Mouse (Mus musculus): ENCODE data around the gene Smco2. TPM values are rescaled to one million over a fixed set of nuclear protein-coding genes. Genes with fewer than 3 reads are reported as not detected.

Smco2 gene
- not detected in 3 replicates for total RNA-seq (2017)

DNA sequence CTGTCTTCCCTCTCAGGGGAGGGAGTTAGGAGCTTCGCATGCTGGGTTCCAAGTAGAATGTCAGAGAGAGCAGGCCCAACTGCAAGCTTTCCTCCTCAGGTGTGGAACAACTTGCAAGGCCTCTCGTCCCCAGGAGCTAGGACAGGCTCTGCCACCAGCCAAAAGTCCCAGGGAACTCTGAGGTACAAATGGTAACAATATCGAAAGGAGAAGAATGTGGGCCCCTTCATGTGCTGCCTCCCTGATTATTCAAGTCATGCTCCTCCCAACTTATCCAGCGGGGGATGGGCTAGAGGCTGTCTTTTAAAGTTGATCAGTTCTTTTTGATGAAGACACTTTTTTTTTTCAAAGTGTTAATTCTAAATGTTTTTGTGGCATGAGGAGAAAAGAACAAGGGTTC is at the start of gene Smco2:
TSS of gene Smco2 (plus strand) at position 55 of the 400 bp plus-strand sequence.
- ATAC-seq (replicated peaks; ENCODE audit: insufficient number of reproducible peaks, low FRiP score, low TSS enrichment, poor library complexity, severe bottlenecking), result no peak

DNA sequence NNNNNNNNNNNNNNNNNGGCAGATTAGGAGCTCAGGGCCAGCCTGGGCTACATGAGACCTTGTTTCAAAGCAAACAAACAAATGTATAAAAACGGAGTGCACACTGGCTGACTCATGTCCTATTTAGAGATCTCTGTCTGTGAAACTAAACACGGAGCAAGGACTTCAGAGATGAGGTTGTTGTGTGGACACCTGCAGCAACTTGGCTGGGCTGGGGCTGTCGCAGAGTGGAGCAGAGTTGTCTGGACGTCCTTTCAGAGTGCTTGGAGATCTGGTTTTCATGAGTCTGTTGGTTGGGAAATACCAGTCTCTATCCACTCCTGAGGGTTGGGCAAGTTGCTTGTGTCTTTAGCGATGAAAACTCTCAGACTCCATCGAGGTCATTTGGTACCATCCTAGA is 39.9 kb upstream of the Smco2 start:
- ATAC-seq (replicated peaks; ENCODE audit: insufficient number of reproducible peaks, low FRiP score, low TSS enrichment, poor library complexity, severe bottlenecking), result no peak

DNA sequence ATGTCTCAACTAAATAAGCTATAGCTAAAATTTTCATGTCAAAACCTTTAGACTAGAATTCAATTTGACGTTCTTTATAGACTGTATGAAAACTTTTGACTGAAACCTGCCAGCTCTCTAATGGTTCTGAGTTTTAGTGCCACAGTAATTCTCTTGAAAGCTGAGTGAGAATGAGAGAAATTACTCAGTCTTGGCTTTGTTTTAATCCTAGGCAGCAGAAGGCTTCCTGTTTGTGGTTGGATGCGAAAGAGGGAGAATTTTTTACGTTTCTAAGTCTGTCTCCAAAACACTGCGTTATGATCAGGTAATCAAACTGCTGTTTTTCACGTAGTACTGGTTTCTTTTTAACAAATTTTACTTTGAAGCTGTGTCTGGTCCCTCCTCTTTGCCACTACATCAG is 36.9 kb upstream of the Smco2 start:
- ATAC-seq (replicated peaks; ENCODE audit: insufficient number of reproducible peaks, low FRiP score, low TSS enrichment, poor library complexity, severe bottlenecking), result no peak

DNA sequence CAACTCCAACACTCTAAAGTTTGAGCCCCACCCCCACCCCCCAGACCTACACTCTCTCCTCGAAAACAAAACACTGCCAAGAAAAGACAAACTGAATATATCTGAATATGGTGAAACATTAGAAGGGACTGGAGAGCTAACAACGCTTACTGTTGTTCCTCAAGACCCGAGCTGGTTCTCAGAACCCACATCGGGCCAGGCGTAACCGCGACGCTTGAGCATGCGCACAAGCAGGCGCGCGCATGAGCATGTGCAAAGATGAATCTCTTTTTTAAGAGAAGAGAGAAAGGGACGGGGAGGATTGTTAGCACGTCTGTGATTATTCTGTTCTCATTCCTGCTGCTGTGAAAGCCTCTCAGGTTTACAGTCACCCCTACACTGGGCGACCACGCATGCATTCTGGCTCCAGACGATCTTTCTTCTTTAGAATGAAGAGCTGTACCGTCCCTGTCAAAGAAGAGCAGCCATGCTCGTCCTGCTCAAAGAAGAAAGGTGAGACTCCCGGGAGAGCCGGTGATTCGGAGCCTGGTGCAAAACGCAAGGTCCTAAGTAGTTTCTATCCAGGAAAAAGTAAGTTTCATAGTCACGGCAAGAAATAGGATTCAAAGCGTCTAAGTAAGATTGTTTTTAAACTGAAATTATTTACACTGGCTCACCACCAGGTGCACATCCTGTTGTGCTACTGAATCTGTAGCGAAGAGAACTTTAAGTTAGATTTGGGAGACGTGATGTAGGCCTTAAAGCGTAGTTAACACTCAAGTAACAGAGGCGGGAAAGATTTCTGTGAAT is 29.5 kb upstream of the Smco2 start:
- no peak for ATAC-seq (replicated peaks; ENCODE audit: insufficient number of reproducible peaks, low FRiP score, low TSS enrichment, poor library complexity, severe bottlenecking)

DNA sequence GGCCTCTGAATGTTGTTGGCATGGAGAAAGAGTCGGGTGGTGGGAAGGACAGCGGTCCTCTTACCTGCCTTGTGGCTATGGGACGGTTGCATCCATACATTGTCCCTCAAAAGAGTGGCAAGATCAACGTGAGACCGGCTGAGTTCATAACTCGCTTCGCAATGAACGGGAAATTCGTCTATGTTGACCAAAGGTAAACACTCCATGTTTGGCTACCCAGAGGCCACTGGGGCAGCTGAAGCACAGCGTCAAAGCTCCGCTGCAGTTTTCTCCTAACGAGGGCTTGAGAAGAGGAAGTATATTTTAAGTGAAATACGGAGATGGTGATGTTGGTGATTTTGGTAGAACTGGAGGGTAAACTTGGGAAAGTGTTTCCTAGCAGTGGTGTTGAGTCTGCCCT is 27.9 kb upstream of the Smco2 start:
- no peak for ATAC-seq (replicated peaks; ENCODE audit: insufficient number of reproducible peaks, low FRiP score, low TSS enrichment, poor library complexity, severe bottlenecking)

DNA sequence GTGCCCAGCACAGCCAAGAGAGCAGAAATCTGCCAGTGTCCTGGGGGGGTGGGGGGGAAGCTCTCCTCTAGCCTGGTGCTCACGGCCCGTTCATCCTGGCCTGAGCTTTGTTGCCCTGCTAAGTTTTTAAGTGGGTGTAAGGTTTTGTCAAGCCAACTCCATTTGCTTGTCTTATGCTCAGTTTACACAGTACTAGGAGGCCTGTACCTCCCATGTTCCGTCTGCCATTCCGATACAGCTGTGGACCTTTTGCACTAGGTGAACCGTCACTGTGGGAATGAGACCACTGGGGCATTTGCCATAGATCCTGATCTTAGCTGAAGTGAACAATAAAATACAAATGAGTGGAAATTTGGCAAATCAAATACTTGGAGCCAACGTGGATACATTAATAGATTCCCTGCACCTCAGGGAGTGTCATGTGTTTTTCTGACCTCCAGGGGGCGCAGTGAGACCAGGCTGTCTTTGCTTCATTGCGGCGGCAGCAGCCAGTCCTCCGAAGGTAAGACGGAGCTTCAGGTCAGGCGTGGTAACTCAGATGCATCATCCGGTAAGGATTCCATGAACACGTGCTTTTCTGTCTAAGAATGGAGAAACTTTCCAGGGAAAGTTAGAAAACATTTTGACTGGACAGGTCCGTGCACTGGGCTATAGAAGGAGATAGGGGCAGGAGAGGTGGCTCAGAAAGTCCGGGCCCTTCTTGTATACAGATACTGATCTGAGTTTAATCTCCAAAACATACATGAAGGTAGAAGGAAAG is 25.0 kb upstream of the Smco2 start:
- ATAC-seq (replicated peaks; ENCODE audit: insufficient number of reproducible peaks, low FRiP score, low TSS enrichment, poor library complexity, severe bottlenecking), result peak; percentile 77

DNA sequence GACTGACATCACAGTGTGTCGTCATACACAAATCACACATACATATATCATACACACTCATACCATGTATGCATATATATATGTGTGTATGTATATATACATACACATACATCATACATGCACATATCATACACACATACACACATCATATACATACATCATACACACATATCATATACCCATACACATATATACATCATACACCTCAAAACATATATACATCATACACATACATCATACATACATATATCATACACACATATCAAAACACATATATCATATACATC is 24.5 kb upstream of the Smco2 start:
- ATAC-seq (replicated peaks; ENCODE audit: insufficient number of reproducible peaks, low FRiP score, low TSS enrichment, poor library complexity, severe bottlenecking), result no peak

DNA sequence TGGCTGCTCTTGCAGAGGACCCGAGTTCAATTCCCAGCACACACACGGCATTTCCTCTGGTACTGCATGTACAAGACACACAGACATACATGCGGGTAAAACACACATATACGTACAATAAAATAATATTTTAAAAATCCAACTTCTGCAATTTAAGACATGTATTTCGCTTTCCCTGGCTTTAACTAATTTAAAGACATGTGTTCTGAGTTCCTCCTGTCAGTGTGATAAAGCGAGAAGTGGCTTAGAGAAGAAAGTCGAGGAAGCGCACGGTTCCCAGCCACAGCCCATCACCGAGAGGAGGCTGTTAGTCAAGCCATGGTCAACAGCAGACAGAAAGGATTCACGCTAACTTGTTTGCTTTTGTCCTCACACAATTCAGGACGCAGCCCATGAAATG is 18.6 kb upstream of the Smco2 start:
- no peak for ATAC-seq (replicated peaks; ENCODE audit: insufficient number of reproducible peaks, low FRiP score, low TSS enrichment, poor library complexity, severe bottlenecking)

DNA sequence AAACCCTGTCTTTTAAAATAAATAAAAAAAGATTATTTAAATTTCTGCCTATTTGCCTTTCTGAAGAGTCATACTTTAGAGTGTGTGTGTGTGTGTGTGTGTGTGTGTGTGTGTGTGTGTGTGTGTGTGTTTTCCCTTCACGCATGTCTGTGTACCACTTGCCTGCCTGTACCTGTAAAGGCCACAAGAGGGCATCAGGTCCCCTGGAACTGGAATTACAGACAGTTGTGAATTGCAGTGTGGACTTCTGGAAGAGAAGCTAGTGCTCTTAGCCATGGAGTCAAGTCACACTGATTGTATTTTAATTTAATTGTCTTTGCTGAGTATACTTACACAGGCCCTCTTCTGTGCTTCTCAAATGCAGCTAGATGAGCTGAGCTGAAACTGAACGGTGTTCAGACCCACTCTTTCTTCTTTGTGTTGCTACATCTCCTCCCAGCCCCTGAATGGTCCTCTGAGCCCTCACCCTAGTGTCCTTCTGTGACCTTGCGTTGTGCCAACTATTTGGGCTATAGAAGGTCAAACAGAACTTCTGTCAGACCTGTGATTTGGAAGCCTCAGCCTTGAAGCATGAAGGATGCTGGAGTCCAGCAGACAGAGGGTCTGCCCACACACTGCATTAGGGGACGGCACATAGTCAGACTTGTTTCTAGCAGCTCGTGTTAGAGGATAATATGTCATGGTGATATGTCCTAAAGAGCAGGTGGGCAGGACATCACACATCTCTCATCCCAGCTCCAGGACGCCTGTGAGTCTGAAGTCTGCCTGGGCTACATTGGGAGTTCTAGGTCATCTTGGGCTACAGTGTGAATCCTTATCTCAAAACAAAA is 16.2 kb upstream of the Smco2 start:
- 0 out of 2 replicates have a peak, but pooled peaks have one; percentile 55 for ATAC-seq (replicated peaks; ENCODE audit: insufficient number of reproducible peaks, low FRiP score, low TSS enrichment, poor library complexity, severe bottlenecking)

DNA sequence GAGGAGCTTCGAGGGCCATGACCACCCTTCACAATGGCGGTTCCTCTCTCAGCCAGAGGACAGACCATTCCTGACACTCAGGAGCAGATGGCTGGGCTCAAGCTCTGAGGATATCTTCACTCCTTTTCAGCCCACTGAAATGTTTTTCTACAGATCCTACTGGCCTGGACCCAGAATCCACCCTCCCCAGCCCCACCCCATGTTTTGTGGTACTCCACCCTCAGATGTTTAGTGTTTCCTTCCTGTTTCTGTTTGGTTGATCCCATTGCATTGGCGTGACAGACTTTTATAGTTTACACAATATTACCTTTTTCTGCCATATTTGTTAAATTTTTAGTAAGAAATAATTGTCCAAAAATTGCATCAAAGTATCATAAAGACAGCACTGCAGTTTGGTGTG is 15.6 kb upstream of the Smco2 start:
- no peak for ATAC-seq (replicated peaks; ENCODE audit: insufficient number of reproducible peaks, low FRiP score, low TSS enrichment, poor library complexity, severe bottlenecking)

DNA sequence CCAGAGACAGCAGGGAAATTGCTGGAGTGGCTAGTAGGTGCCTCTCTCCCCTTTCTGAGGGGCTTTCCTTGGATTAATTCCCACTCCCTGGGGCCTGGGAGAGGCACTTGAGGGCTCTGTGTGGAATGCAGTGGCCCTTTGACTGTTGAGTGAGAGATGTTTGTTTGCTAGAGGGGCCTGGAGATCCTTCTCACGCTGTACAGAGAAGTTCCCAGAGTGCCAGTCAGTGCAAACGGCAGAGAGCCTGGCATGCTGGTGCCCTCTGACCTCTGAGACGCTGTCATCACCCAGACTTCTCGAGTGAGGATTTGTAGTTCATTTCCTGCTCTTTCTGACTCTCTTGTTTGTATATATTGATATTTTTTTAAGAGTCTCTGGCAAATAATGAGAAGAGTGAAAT is 14.1 kb upstream of the Smco2 start:
- no peak for ATAC-seq (replicated peaks; ENCODE audit: insufficient number of reproducible peaks, low FRiP score, low TSS enrichment, poor library complexity, severe bottlenecking)

DNA sequence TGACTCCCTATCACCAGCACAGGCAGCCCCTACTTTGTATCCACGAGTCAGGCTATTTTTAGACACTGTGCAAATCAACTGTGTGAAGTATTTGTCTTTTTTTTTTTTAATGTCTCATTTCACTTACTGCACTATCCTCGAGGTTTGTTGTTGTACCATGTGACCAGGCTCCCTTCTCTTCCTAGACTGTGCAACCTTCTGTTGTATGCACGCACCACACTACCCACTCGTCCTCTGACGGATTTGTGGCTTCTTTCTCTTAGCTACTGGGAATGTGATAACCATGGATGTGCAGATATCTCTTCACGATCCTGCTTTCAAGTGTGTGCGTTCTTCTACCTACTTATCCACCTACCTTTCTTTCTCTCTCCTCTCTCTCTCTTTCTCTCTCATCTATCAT is 12.6 kb upstream of the Smco2 start:
- ATAC-seq (replicated peaks; ENCODE audit: insufficient number of reproducible peaks, low FRiP score, low TSS enrichment, poor library complexity, severe bottlenecking), result no peak

DNA sequence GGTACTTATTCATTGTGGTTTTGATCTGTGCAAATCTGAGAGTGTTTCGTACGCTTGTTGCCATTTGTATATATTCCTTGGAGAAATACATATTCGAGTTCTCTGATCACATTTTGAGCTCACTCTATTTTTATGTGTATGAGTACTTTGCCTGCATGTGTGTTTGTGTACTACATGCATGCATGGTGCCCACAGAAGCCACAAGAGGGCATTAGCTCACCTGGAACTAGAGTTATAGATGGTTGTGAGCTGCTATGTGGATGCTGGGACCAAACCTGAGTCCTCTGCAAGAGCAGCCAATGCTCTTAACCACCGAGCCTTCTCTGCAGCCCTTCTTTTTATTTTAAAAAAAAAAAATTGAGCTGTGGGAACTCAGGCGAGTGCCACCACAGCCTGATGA is 11.5 kb upstream of the Smco2 start:
- no peak for ATAC-seq (replicated peaks; ENCODE audit: insufficient number of reproducible peaks, low FRiP score, low TSS enrichment, poor library complexity, severe bottlenecking)

DNA sequence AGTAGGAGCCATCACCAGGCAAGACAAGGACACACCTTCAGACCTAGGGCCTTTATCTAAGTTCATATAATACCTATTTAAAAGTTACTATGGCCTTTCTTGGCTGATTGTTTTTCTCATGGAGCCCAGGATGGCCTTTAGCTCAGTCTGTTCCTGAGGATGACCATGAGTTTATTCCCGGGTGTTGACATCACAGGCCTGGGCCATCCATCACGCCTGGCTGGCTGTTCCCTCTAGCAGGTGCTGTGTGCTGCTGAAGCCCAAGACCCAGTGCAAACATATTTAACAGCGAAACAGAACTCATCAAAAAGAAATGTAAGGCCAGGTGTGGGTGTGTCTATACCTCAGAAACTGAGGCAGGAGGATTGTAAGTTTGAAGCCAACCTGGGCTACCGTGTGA is 11.0 kb upstream of the Smco2 start:
- no peak for ATAC-seq (replicated peaks; ENCODE audit: insufficient number of reproducible peaks, low FRiP score, low TSS enrichment, poor library complexity, severe bottlenecking)

DNA sequence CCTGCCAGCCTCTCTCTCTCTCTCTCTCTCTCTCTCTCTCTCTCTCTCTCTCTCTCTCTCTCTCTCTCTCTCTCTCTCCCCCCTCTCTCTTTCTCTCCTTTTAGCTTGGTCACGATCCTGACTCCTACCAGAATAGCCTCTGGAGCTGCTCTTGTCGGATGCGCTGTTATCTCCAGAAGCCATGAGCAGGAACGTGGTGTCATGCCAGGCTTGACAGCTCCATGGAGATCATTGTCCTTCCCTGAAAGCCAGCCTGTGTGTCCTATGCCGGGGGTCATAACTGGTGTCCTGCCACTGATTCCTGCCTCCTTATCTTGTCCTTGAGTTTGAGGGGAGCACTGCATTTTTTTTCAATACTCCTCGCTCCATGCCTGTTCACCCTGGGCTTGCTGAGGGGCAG is 5.0 kb upstream of the Smco2 start:
- ATAC-seq (replicated peaks; ENCODE audit: insufficient number of reproducible peaks, low FRiP score, low TSS enrichment, poor library complexity, severe bottlenecking), result no peak

DNA sequence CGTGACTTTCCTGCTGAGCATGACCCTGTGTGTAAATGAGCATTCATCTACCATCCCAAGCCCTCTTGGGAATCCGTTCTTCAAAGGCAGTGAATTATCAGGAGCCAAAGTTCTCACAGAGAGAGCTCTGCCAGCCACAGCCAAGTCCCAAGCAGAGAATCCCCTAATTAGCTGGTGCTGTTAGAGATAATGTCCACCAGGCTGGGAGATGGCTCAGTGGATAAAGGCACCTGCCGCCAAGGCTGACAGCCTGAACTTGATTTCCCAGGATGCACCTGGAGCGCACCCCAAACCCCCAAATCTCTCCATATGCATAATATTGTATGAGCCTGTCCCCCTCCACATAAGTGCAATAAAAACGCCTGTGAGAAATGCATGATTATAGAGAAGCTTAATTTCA is 4.6 kb upstream of the Smco2 start:
- ATAC-seq (replicated peaks; ENCODE audit: insufficient number of reproducible peaks, low FRiP score, low TSS enrichment, poor library complexity, severe bottlenecking), result no peak

DNA sequence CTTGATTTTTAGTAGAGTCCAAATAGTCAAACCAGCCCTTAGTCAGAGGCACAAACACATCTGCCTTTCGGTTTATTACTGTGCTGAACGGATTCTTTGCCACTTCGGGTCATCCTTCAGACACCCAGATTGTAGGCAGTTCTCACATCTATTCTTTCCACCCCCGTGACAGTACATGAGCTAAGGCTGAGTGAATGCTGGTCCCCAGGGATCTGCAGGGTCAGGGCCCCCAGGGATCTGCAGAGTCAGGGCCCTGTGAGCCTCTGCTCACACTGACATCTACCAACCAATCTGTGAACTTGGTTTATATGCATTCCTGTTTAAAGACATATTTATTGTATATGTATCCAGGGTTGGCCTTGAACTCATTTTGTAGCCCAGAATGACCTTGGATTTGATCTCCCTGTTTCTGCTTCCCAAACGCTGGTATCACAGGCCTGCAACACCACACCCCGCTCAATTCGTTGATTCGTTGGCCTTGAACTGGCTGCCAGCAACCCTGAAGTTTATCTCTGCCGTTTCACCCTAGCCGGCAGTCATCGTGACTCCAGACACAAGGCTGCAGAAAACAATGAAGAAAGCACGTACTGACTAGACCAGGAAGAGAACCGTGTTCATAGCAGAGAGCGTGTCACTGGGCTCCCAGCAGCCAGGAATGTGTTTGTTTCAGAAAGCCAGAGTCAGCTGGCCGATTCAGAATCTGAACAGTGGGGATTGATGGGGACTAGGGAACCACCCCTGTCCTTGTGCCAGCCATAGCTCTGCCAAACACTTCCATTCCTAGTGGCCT is 3.7 kb upstream of the Smco2 start:
- ATAC-seq (replicated peaks; ENCODE audit: insufficient number of reproducible peaks, low FRiP score, low TSS enrichment, poor library complexity, severe bottlenecking), result no peak

DNA sequence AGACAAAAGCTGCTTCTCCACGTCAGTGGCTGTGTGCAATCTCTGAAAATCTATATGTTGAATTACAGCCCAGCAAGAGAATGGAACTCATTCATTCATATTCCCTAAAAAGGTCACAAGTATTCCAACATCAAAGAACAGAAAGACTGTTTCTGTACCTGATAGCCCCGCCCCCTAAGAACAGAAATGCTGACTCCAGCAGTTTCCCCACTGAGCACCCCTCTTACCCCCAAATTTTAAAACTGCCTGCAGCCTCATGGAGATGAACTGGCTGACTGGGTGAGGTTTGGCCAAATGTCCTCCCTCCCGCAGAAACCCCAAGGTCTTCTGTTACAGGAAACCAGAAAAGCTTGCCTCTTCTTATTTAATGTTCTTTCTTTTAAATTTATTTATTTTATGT is 2.5 kb upstream of the Smco2 start:
- ATAC-seq (replicated peaks; ENCODE audit: insufficient number of reproducible peaks, low FRiP score, low TSS enrichment, poor library complexity, severe bottlenecking), result no peak

DNA sequence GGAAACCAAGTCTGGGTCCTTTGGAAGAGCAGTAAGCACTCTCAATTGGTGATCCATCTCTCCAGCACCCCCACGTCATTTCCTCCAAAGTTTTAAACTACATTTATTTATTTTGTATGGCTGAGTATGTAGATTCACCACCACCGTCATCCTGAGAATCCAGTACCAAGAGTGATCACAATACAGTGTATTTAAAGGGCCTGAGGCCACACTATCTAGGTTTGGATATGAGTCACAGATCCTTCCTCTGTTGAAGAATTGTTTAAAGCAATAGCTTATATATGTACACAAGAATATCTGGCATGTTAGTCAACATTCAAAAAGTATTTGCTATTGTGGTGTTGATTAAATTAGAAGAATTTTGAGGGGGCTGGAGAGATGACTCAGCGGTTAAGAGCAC is 1.6 kb upstream of the Smco2 start:
- ATAC-seq (replicated peaks; ENCODE audit: insufficient number of reproducible peaks, low FRiP score, low TSS enrichment, poor library complexity, severe bottlenecking), result no peak

Data from monocyte, adult 5-6 weeks (primary cell).